Mouse (Mus musculus) layer of hippocampus, postnatal 10 days (tissue): Measurements from ENCODE around the gene Ear1. TPM values are rescaled to one million over a fixed set of nuclear protein-coding genes. Genes with fewer than 3 reads are reported as not detected.
A peak's percentile ranks its signal among the peaks of the same experiment; 100 is the strongest.
"Not testable (repeated sequence)": the region's sequence is repeated elsewhere in the genome, so short reads cannot be mapped to it uniquely, and the experiment has no call there.

Experiments used
- DNase-seq, 2 experiments: peaks; one replicate each; pipeline ENCODE4 v3.0.0; 2021; ENCODE audit warnings: low spot score in 2 of 2
- long read RNA-seq: library from polyadenylated mRNA; stranded (forward); transcript quantifications from one replicate; pipeline ENCODE4 v2.0.0, GENCODE M21; 2023
- total RNA-seq, 2 experiments: library from RNA; stranded (reverse); gene quantifications; 2 replicates each; pipeline ENCODE4 v1.2.3; 2021

Ear1 gene
- total RNA-seq = not detected
- long read RNA-seq = 0 reads

- not testable (repeated sequence) for DNase-seq
Measured at GRCm38 (mm10) chr14:43875417-43875816, at the start of gene Ear1. Ear1 (minus strand) TSS chr14:43875517.

DNA sequence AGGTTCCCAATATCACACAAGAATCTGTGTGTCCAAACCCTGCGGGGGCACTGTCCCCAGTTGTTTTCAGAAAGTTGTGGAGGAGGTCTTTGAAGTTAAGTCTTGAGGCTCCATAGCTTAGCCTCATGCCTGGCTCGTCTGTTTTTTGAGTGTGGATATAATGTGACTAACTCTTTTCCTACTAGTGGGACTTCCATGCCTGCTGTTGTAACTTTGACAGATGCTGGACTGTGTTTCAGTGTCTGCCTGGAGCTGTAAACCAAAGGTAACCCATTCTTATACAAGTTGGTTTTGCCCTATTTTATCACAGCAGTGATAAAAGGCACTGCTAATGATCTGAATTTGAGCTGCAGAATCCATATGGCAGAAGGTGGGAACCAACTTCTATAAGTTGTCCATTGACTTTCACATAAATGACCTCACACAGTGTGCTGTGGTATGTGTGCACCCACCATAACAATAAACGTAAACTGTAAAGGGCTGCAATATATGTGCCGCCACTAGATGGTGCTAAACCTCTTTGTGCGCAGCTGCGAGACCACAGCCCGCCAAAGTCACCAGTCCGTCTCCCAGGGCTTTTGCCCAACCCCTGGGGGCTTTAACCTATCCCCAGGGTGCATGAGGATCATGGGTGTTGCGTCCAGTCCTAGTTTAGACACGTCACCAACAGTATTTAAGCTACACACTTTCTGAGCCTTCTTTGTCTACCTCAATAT is 49.5 kb upstream of the Ear1 start, which contains the start of gene Gm8113:
TSS of gene Gm8113 (plus strand) at position 703 of the 716 bp plus-strand sequence.
- peak; percentile 61 to 70 for DNase-seq

DNA sequence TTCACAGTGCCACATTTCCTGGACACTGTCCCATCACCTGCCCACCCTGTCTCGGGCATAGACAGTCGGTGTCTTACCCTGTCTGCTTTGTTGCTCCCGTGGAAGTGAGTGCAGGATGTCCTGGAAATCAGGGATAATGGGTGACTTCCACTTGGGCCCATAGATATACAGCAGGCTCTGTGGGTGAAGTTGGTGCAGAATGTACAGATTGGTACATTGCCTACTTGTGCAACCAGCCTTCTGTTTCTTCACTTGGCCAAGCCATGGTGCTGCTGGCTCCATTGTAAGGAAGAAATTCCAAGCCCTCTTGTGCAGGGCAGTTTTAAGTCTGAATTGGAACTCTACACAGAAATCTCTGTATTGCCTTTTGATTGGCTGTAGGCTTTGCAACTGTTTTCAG is 48.1 kb upstream of the Ear1 start, which contains the start of gene Ear10:
TSS of gene Ear10 (minus strand) at position 101 of the 400 bp plus-strand sequence.
- DNase-seq = not testable (repeated sequence)

DNA sequence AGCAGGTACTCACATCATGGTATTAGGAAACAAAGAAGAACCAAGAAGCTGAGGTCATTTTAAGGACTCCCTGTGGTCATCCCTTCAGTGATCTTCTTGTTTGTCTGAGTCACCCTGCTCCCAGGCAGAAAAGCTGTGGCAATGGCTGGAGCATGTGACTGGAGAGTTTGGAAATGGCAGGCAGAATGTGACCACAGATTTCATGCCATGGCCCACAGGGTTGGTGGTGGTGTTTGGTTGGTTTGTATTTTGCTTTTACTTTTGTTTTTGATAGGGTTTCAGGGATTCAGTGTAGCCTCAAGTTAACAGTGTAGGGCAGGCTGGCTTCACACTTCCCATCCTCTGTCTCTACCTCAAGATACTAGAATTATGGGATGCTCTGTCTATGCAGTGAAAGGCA is 42.9 kb upstream of the Ear1 start:
- DNase-seq = not testable (repeated sequence)

DNA sequence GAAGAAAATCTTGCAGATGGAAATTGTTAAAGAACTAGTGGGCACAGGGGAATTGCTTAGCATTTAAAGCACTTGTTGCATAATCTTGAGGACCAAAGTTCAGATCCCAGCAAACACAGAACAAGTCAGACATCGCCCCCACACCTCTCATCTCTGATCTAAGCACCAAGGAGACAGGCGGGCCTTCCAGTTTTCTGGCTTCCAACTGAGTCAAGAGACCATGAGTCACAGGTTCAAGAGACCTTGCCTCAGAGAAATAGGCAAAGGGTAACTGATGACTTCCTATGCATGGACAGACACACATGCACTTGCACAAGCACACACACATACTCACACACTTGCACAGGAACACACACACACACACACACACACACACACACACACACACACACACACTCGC is 23.3 kb upstream of the Ear1 start:
- DNase-seq = not testable (repeated sequence)

DNA sequence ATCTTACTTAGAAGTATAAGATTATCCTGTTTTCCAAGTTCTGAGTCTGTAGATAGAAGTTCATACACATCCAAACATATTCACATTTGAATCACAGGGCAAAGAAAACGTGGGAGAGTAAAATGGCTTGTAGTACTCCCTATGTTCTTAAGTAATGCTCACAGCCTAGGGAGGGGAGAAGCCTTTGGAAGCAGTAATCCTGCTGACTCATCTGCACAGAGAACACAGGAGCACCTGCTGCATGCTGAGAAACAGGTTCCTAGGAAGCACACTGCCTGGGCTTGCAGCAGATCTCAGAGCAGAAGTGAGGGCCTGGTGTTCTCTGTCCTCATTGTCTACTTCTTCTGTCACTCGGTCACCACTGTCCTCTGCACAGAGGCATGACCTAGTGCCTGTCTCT is 20.0 kb upstream of the Ear1 start:
- not testable (repeated sequence) for DNase-seq

- not testable (repeated sequence) for DNase-seq
Measured at GRCm38 (mm10) chr14:43891288-43891687, 16.0 kb upstream of the Ear1 start.

- not testable (repeated sequence) for DNase-seq
Measured at GRCm38 (mm10) chr14:43886235-43886634, 10.9 kb upstream of the Ear1 start.

DNA sequence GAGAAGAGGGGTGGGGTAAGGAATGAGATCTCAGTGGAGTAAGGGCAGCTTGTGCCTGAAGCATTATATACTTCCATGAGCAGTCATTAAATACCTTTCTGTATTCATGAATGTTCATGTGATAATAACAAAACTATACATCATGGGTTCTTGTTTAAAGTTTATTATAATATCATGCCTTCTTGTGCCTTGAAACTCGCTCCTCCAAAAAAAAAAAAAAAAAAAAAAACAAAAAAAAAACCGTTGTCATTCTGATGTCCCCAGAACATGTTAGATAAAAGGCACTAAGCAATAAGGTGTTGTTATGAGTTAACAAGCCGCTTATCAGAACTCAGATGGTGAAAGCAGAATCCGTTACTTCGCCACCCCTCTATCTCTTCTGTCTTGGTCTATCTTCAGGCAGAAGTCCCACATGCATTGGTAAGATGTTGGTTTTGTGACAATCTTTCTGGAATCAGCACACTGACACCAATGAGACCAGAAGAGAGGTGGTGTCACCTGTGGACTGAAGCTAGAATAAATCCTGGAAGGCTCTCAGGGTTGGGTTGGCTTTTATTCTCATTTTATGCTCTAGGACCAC is 4.7 kb upstream of the Ear1 start:
- DNase-seq = not testable (repeated sequence)

DNA sequence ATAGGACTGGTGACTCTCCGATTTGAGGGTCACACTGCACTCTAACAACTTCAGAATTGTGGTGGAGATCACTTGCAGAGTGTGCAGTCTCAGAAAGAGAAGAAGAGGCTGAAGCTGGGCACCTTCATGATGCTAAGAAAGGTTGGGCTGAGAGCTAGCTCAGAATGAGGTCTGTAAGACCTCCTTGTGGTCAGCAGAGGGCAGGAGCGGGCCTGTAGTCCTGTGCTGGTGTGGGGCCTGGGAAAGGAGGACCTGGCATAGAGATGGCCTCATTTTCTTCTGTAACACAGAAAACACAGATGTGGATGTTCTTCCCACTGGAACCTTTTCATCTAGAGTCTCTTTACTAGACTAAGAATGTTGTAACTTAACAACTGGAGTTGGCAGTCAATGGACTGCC is 2.5 kb upstream of the Ear1 start:
- not testable (repeated sequence) for DNase-seq

GRCm38 (mm10) chr14:43874862-43875261 is 455 bp downstream of the Ear1 start:
- not testable (repeated sequence) for DNase-seq

DNA sequence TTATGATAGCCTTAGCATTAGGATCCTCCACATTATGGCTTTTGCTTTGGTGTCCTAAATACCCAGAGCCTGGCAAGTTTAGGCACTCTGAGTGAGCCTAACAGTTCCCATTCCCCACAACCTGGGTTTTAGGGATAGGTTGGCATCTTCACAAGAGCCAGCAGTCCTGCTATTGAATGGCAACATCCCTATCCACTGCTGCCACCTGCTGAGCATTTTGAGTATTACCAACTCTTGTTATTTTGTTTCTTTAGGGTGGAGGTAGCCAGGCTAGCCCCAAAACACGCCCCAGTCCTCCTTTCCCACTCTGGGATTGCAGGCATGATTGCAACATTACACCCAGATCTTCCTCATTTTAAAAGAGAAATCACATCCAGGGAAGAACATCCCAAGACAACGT is 14.8 kb downstream of the Ear1 start:
- DNase-seq = peak; percentile 18 to 33

DNA sequence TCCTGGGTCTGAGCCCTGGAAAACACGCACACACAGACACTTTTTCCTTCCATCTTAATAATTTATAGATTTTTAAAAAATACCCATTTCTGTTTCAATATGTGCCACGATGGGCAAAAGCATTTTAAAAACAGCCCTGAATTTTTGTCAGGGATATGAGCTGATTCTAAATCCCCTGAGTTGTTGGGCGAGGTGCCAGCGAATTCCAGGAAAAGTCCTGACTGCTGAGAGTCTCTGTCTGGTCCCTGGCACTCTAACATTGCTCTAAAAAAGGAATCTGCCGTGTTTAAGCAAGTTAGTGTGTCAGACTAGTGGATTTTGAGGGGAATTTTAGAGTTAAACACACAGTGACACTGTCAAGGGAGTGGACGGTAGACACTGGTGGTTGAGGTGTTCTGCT is 15.9 kb downstream of the Ear1 start:
- DNase-seq = not testable (repeated sequence)

GRCm38 (mm10) chr14:43843949-43844573 is 31.3 kb downstream of the Ear1 start:
- DNase-seq = not testable (repeated sequence)

- not testable (repeated sequence) for DNase-seq
Measured at GRCm38 (mm10) chr14:43840976-43841375, 34.3 kb downstream of the Ear1 start.

- DNase-seq = not testable (repeated sequence)
Measured at GRCm38 (mm10) chr14:43835366-43835765, 40.0 kb downstream of the Ear1 start.

DNA sequence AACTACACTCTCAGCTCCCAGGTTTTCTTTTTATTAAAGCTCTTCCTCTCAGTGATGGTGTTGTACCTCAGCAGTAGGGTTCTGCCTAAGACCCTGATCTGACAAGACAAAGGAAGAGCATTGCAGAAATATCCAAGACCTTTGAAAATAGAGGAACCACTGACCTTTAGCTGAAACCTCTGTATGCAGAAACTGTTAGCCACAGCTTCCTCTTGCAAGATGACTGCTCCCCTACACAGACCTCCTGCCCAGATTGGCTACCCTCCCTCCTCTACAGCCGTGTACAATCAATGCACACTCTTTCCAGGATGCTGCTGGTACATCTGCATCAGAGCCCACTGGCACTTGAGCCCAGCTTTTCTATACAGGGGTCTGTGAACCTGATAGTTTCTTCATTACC is 44.9 kb downstream of the Ear1 start:
- not testable (repeated sequence) for DNase-seq

- not testable (repeated sequence) for DNase-seq
Measured at GRCm38 (mm10) chr14:43824176-43824575, 51.1 kb downstream of the Ear1 start.

DNA sequence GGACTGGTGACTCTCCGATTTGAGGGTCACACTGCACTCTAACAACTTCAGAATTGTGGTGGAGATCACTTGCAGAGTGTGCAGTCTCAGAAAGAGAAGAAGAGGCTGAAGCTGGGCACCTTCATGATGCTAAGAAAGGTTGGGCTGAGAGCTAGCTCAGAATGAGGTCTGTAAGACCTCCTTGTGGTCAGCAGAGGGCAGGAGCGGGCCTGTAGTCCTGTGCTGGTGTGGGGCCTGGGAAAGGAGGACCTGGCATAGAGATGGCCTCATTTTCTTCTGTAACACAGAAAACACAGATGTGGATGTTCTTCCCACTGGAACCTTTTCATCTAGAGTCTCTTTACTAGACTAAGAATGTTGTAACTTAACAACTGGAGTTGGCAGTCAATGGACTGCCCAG is 53.4 kb downstream of the Ear1 start:
- DNase-seq = not testable (repeated sequence)

- peak; percentile 39 to 44 for DNase-seq
Measured at GRCm38 (mm10) chr14:43812458-43812857, 62.9 kb downstream of the Ear1 start.

GRCm38 (mm10) chr14:43808142-43808541 is 67.2 kb downstream of the Ear1 start:
- DNase-seq = not testable (repeated sequence)

DNA sequence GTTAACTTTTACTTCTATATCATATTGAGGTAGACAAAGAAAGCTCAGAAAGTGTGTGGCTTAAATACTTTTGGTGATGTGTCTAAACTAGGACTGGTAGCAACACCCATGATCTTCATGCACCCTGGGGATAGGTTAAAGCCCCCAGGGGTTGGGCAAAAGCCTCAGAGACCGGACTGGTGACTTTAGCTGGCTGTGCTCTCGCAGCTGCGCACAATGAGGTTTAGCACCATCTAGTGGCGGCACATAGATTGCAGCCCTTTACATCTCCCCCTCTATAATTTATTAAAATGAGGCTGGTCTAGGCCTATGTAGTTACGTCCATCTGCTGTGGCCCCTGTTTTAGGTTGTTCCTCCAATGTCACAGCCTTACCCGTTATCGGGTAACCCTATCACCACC is 70.9 kb downstream of the Ear1 start:
- not testable (repeated sequence) for DNase-seq
